Mouse (Mus musculus) neural tube, embryonic 13.5 days (tissue): ENCODE results near the gene Sftpa1. TPM values are rescaled to one million over a fixed set of nuclear protein-coding genes. Genes with fewer than 3 reads are reported as not detected.

Experiments used
- ATAC-seq: fragments of 200-750 bp; cut with Nextera tagmentation; 2 replicates; pipeline ENCODE4 v1.8.0; 2017; ENCODE audit warnings: low read depth, mild to moderate bottlenecking, moderate TSS enrichment, moderate library complexity
- H3K27ac ChIP-seq: fragments of 300-500 bp; sonication (generic); replicated peaks from 2 replicates; pipeline ENCODE4 v1.5.1; 2015; ENCODE audit warnings: moderate library complexity, mild to moderate bottlenecking, inconsistent platforms
- H3K27me3 ChIP-seq: fragments of 300-500 bp; sonication (generic); 2 replicates; pipeline ENCODE4 v1.6.1; 2015; ENCODE audit warnings: mild to moderate bottlenecking, inconsistent platforms
- H3K36me3 ChIP-seq: fragments of 300-500 bp; sonication (generic); 2 replicates; pipeline ENCODE4 v1.6.1; 2015; ENCODE audit warnings: mild to moderate bottlenecking, inconsistent platforms
- H3K4me1 ChIP-seq: fragments of 300-500 bp; sonication (generic); replicated peaks from 2 replicates; pipeline ENCODE4 v1.6.1; 2015; ENCODE audit warnings: inconsistent platforms
- H3K4me2 ChIP-seq: fragments of 300-500 bp; sonication (generic); 2 replicates; pipeline ENCODE4 v1.6.1; 2015; ENCODE audit warnings: inconsistent platforms, mild to moderate bottlenecking, moderate library complexity
- H3K4me3 ChIP-seq: fragments of 300-500 bp; sonication (generic); 2 replicates; pipeline ENCODE4 v1.5.1; 2015; ENCODE audit warnings: mild to moderate bottlenecking, inconsistent platforms
- H3K9ac ChIP-seq: fragments of 300-500 bp; sonication (generic); 2 replicates; pipeline ENCODE4 v1.6.1; 2015; ENCODE audit warnings: moderate library complexity, mild to moderate bottlenecking, inconsistent platforms
- H3K9me3 ChIP-seq: fragments of 300-500 bp; sonication (generic); 2 replicates; pipeline ENCODE4 v1.6.1; 2016; ENCODE audit warnings: inconsistent platforms
- WGBS: fragments of 180-500 bp; shearing (Covaris S2); methylation state at CpG from one replicate; pipeline ENCODE4 v1.1.7; 2015; 5-methylcytosine and 5-hydroxymethylcytosine counted together
- polyA plus RNA-seq: library from polyadenylated mRNA; unstranded; fragments of >200 nt; fragmentation: Nextera tagmentation; extraction: Ambion mirVana; gene quantifications from 2 replicates; pipeline ENCODE4 v1.2.1, GENCODE M21; 2015

Sftpa1 gene
- polyA plus RNA-seq, 1 experiment from 2014 or later = 0.31 TPM

DNA sequence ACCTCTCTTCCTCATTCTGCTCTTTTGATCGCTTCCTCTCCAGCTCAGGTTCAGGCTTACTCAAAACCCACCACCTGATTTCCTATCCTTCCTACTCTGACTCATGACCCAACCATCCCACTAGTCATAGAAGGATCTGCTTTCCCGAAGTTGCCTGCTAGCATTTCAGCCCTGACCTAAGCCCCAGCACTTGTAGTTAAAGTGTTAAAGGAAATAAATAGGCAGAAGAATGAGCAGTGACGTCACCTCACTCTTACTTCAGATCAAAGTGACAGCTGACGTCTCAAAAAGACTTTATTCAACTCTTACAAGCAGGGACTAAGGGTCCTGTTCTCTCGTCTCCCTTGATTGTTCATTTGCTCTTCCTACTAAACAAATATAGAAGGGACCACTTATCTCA, 35.7 kb downstream of the Sftpa1 start:
- Histone ChIP-seq H3K27me3 (no peaks in the 10 kb centered on the region), H3K4me2 (no peak overlapping the region), H3K4me3 (no peak overlapping the region), H3K9ac (no peak overlapping the region), H3K9me3 (no peaks in the 10 kb centered on the region), H3K4me1 (no peaks in the 10 kb centered on the region), H3K36me3 (no peaks in the 10 kb centered on the region), H3K27ac (no peak overlapping the region)
- no peak for ATAC-seq
- WGBS = 76% methylated on average over 5 of the region's 5 CpGs

DNA sequence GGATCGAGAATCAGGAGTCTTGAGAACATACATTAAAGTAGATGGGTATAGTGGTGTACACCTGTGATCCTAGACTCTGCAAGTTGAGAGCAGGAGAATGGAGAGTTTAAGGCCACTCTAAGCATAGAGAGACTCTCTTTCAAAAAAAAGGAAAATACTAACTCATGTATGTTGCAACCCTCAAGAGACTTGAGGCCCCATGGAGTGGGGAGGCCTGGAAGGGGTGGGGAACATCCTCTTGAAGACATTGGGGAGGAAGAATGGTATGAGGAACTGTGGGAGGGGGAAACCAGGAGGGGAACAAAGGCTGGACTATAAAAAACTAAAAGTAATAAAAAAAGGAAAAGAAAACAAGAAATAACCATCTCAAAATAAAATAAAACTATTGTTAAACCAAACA, 37.0 kb downstream of the Sftpa1 start:
- H3K9me3 ChIP-seq = no peaks in the 10 kb centered on the region
- H3K27me3 ChIP-seq = no peaks in the 10 kb centered on the region
- 97% methylated on average over 1 of the region's 1 CpGs for WGBS
- no peaks in the 10 kb centered on the region for H3K36me3 ChIP-seq
- no peaks in the 10 kb centered on the region for H3K4me1 ChIP-seq
- no peak overlapping the region for H3K4me3 ChIP-seq
- no peak overlapping the region for H3K27ac ChIP-seq
- no peak overlapping the region for H3K9ac ChIP-seq
- ATAC-seq = no peak
- H3K4me2 ChIP-seq = no peak overlapping the region

- no peaks in the 10 kb centered on the region for H3K27me3 ChIP-seq
- no peaks in the 10 kb centered on the region for H3K36me3 ChIP-seq
- no peak overlapping the region for H3K4me3 ChIP-seq
- ATAC-seq = no peak
- H3K9ac ChIP-seq = no peak overlapping the region
- no peak overlapping the region for H3K27ac ChIP-seq
- no peaks in the 10 kb centered on the region for H3K4me1 ChIP-seq
- 80% methylated on average over 2 of the region's 2 CpGs for WGBS
- H3K9me3 ChIP-seq = no peaks in the 10 kb centered on the region
- H3K4me2 ChIP-seq = no peak overlapping the region
These were observed 38.9 kb downstream of the Sftpa1 start for GRCm38 (mm10) chr14:41170514-41170913.

GRCm38 (mm10) chr14:41174802-41175201, 43.2 kb downstream of the Sftpa1 start:
- H3K4me2 ChIP-seq = no peak overlapping the region
- ATAC-seq = no peak
- no peaks in the 10 kb centered on the region for H3K27me3 ChIP-seq
- no peak overlapping the region for H3K27ac ChIP-seq
- H3K4me3 ChIP-seq = no peak overlapping the region
- no peaks in the 10 kb centered on the region for H3K9me3 ChIP-seq
- no peaks in the 10 kb centered on the region for H3K36me3 ChIP-seq
- H3K4me1 ChIP-seq = no peaks in the 10 kb centered on the region
- 75% methylated on average over 1 of the region's 1 CpGs for WGBS
- H3K9ac ChIP-seq = no peak overlapping the region

DNA sequence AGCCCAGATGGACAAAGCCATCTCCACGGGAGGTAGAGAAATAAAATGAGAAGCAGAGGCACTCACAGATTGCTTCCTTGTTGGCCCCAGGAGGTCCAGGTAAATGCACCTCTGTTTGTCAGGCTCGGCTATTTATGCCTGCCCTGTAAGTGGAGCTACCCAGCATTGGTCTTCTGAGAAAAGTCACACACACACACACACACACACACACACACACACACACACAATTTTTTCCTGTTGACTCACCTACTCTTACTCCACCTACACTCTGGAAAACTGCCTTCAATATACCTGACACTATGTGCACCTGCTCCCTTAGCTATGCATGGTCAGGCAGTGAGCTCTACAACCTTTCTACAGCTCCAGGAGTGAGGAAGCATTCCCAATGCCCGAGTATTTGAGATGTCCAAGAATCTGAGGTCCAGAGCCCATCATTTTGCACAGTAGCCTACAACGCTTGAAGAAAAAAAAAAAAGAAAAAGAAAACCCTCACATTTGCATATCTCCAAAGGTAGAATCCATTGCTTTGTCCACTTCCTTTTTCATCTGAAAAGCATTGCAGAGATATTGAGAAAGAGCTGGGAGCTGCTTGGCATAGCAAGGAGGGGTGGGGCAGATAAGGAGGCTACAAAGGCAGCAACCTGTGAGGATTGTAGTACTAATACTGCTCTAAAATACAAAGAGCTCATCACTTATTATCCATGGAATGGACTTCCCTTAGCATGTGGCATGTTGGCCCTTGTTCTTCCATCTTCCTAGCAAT, 53.7 kb downstream of the Sftpa1 start, which contains the start of gene Sftpd:
TSS of gene Sftpd (minus strand) at position 91 of the 763 bp plus-strand sequence.
- H3K36me3 ChIP-seq = no peaks in the 10 kb centered on the region
- 82% methylated on average over 4 of the region's 4 CpGs for WGBS
- no peak within 1 kb of the TSS for H3K27ac ChIP-seq
- H3K4me3 ChIP-seq = no peak within 1 kb of the TSS
- no peak for ATAC-seq
- H3K27me3 ChIP-seq = no peaks in the 10 kb centered on the region
- no peak within 1 kb of the TSS for H3K9ac ChIP-seq
- H3K4me1 ChIP-seq = no peaks in the 10 kb centered on the region
- no peak within 1 kb of the TSS for H3K4me2 ChIP-seq
- H3K9me3 ChIP-seq = no peaks in the 10 kb centered on the region

Other genes starting within 250 kb of the Sftpa1 start
- gene Sh2d4b, start 238.5 kb upstream of the Sftpa1 start, polyA plus RNA-seq = 1.5 and 1.6 TPM in 2 replicates
- 78.5 and 87.4 TPM in 2 replicates for gene Tspan14, start 165.0 kb upstream of the Sftpa1 start, polyA plus RNA-seq
- 69.1 and 73.4 TPM in 2 replicates for gene Fam213a, start 118.0 kb upstream of the Sftpa1 start, polyA plus RNA-seq
- gene Dydc2, start 62.6 kb upstream of the Sftpa1 start, polyA plus RNA-seq = 0.39 TPM in 1 of 2 replicates, not detected in the other
- gene Dydc1, start 58.9 kb upstream of the Sftpa1 start, polyA plus RNA-seq = not detected in 2 replicates
- not detected in 2 replicates for gene Mat1a, start 26.7 kb upstream of the Sftpa1 start, polyA plus RNA-seq
- gene Mbl1, start 19.7 kb downstream of the Sftpa1 start, polyA plus RNA-seq = not detected in 2 replicates
- gene Sftpd, start 53.4 kb downstream of the Sftpa1 start, polyA plus RNA-seq = not detected in 2 replicates
- gene Gm2832, start 147.0 kb downstream of the Sftpa1 start, polyA plus RNA-seq = 0.11 TPM in 1 of 2 replicates, not detected in the other
- gene Gm5798, start 216.8 kb downstream of the Sftpa1 start, polyA plus RNA-seq = not detected in 2 replicates